Mouse (Mus musculus) hindbrain, embryonic 12.5 days (tissue): Measurements from ENCODE around the gene Rnase2b. TPM values are rescaled to one million over a fixed set of nuclear protein-coding genes. Genes with fewer than 3 reads are reported as not detected.

Source experiments
- ATAC-seq: fragments of 200-750 bp; cut with Nextera tagmentation; 2 replicates; pipeline ENCODE4 v1.8.0; 2017; ENCODE audit warnings: moderate TSS enrichment; ENCODE audit not compliant: low FRiP score
- H3K27ac ChIP-seq: fragments of 300-500 bp; sonication (generic); 2 replicates; pipeline ENCODE4 v1.5.1; 2016; ENCODE audit warnings: mild to moderate bottlenecking
- H3K27me3 ChIP-seq: fragments of 300-500 bp; sonication (generic); 2 replicates; pipeline ENCODE4 v1.6.1; 2016; ENCODE audit warnings: mild to moderate bottlenecking
- H3K36me3 ChIP-seq: fragments of 300-500 bp; sonication (generic); 2 replicates; pipeline ENCODE4 v1.6.1; 2016; ENCODE audit warnings: mild to moderate bottlenecking
- H3K4me1 ChIP-seq: fragments of 300-500 bp; sonication (generic); 2 replicates; pipeline ENCODE4 v1.6.1; 2016
- H3K4me2 ChIP-seq: fragments of 300-500 bp; sonication (generic); replicated peaks from 2 replicates; pipeline ENCODE4 v1.6.1; 2016; ENCODE audit warnings: mild to moderate bottlenecking
- H3K4me3 ChIP-seq: fragments of 300-500 bp; sonication (generic); 2 replicates; pipeline ENCODE4 v1.5.1; 2016; ENCODE audit warnings: mild to moderate bottlenecking
- H3K9ac ChIP-seq: fragments of 300-500 bp; sonication (generic); 2 replicates; pipeline ENCODE4 v1.6.1; 2016; ENCODE audit warnings: mild to moderate bottlenecking, moderate library complexity
- H3K9me3 ChIP-seq: fragments of 300-500 bp; sonication (generic); replicated peaks from 2 replicates; pipeline ENCODE4 v1.6.1; 2016; ENCODE audit warnings: mild to moderate bottlenecking
- WGBS: fragments of 180-500 bp; shearing (Covaris S2); methylation state at CpG from one replicate; pipeline ENCODE4 v1.1.7; 2016; 5-methylcytosine and 5-hydroxymethylcytosine counted together
- polyA plus RNA-seq: library from polyadenylated mRNA; unstranded; fragments of >200 nt; fragmentation: Nextera tagmentation; extraction: Ambion mirVana; gene quantifications from 2 replicates; pipeline ENCODE4 v1.2.1, GENCODE M21; 2016

Rnase2b gene
- polyA plus RNA-seq, 1 experiment from 2014 or later: not detected

GRCm38 (mm10) chr14:51203115-51203514 is 41.1 kb downstream of the Rnase2b start, which contains the start of gene Ear14:
Gene Ear14 (plus strand): TSS chr14:51203391.
- Histone ChIP-seq H3K9ac (no peak within 1 kb of the TSS), H3K4me2 (no peak within 1 kb of the TSS), H3K4me1 (no peaks in the 10 kb centered on the region), H3K27ac (no peak within 1 kb of the TSS), H3K4me3 (no peak within 1 kb of the TSS), H3K36me3 (no peaks in the 10 kb centered on the region), H3K9me3 (no peaks in the 10 kb centered on the region), H3K27me3 (no peaks in the 10 kb centered on the region)
- WGBS: 86% methylated on average over 2 of the region's 2 CpGs
- no peak for ATAC-seq

Other genes starting within 250 kb of the Rnase2b start
- gene Osgep, start 237.4 kb upstream of the Rnase2b start, polyA plus RNA-seq: 108 and 122 TPM in 2 replicates
- 246 and 257 TPM in 2 replicates for gene Apex1, start 237.3 kb upstream of the Rnase2b start, polyA plus RNA-seq
- gene Pip4p1, start 231.4 kb upstream of the Rnase2b start, polyA plus RNA-seq: 71.8 and 79.8 TPM in 2 replicates
- 38.2 and 39.5 TPM in 2 replicates for gene Pnp, start 231.2 kb upstream of the Rnase2b start, polyA plus RNA-seq
- not detected in 2 replicates for gene Gm49342, start 217.7 kb upstream of the Rnase2b start, polyA plus RNA-seq
- 0.50 and 0.59 TPM in 2 replicates for gene Pnp2, start 206.3 kb upstream of the Rnase2b start, polyA plus RNA-seq
- gene Rnase10, start 154.5 kb upstream of the Rnase2b start, polyA plus RNA-seq: not detected in 2 replicates
- gene Rnase9, start 120.4 kb upstream of the Rnase2b start, polyA plus RNA-seq: not detected in 2 replicates
- gene Rnase11, start 112.1 kb upstream of the Rnase2b start, polyA plus RNA-seq: not detected in 2 replicates
- gene Rnase12, start 104.6 kb upstream of the Rnase2b start, polyA plus RNA-seq: not detected in 2 replicates
- gene Olfr750, start 87.8 kb upstream of the Rnase2b start, polyA plus RNA-seq: not detected in 2 replicates
- gene Rnase4, start 71.2 kb upstream of the Rnase2b start, polyA plus RNA-seq: 17.8 and 18.7 TPM in 2 replicates
- 3.7 and 4.4 TPM in 2 replicates for gene Ang, start 71.1 kb upstream of the Rnase2b start, polyA plus RNA-seq
- not detected in 2 replicates for gene Eddm3b, start 47.8 kb upstream of the Rnase2b start, polyA plus RNA-seq
- gene Rnase6, start 38.4 kb upstream of the Rnase2b start, polyA plus RNA-seq: 0.46 TPM in 1 of 2 replicates, not detected in the other
- gene Rnase1, start 15.5 kb upstream of the Rnase2b start, polyA plus RNA-seq: 0.72 TPM in 1 of 2 replicates, not detected in the other
- gene Ang2, start 36.9 kb downstream of the Rnase2b start, polyA plus RNA-seq: not detected in 2 replicates
- gene Ear14, start 41.1 kb downstream of the Rnase2b start, polyA plus RNA-seq: not detected in 2 replicates
- gene Rnase2a, start 93.9 kb downstream of the Rnase2b start, polyA plus RNA-seq: not detected in 2 replicates
- gene Gm7247, start 199.5 kb downstream of the Rnase2b start, polyA plus RNA-seq: not detected in 2 replicates
- gene Vmn2r88, start 248.6 kb downstream of the Rnase2b start, polyA plus RNA-seq: not detected in 2 replicates